Mouse (Mus musculus): ENCODE data around the gene Fer1l4.

Gene Fer1l4

DNA sequence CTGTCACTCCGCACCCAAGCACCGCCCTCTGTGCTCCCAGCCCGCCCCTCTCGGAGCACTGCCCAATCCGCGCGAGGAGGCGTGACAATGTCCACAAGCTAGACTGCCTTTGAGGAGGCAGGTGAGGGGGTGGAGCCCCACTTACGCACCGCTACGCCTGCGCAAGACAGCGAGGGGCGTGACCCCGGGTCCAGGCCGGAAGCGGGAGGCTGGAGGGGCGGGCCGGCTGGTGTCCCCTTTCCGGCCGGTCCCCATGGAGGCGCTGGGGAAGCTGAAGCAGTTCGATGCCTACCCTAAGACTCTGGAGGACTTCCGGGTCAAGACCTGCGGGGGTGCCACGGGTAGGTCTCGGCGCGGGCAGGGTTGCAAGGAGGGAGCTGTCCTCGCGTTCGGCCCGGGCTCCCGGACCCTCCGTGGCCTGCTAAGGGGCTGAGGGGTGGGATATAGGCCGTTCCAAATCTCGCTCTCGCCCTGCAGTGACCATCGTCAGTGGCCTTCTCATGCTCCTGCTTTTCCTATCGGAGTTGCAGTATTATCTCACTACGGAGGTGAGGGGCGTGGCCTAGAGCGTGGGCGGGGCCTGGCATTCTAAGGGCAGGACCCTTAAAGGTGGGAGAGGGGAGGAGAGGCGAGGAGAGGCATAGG is 44.7 kb downstream of the Fer1l4 start, which contains the start of the genes 6430550D23Rik and Ergic3:
6430550D23Rik (minus strand) TSS at position 90 of the 645 bp plus-strand sequence.
Ergic3 (plus strand) TSS at position 158 of the 645 bp plus-strand sequence.
- peak; percentile 98 to 99 for DNase-seq (ENCODE audit: low spot score in 2 of 2)

DNA sequence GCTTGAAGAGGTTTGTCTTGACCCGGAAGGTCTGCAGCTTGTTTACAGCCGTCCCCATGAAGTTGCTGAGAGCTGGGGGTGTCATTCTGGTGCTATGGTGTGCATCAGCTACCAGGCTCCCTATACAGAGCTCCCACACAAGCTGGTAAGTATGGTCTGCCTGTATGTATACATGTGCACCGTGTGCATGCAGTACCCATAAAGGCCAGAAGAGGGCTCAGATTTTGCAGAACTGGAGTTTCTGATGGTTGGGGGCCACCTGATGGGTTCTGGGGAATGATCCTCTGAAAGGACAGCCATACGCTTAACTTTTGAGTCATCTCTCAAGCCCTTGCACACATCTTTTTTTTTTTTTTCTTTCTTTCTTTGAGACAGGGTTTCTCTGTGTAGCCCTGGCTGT is 47.4 kb downstream of the Fer1l4 start:
- DNase-seq (ENCODE audit: low spot score in 2 of 2): no peak

DNA sequence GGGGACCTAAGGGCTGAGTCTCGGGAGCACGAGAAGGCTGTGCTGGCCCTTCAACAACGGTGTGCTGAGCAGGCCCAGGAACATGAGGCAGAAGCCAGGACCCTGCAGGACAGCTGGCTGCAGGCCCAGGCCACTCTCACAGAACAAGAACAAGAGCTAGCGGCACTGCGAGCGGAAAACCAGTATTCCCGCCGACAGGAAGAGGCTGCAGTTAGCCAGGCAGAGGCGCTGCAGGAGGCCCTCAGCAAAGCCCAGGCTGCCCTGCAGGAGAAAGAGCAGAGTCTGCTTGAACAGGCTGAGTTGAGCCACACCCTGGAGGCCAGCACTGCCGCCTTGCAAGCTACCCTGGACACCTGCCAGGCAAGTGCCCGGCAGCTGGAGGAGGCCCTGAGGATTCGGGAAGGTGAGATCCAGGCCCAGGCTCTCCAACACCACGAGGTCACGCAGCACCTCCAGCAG is 60.9 kb downstream of the Fer1l4 start:
- DNase-seq (ENCODE audit: low spot score in 2 of 2): no peak

DNA sequence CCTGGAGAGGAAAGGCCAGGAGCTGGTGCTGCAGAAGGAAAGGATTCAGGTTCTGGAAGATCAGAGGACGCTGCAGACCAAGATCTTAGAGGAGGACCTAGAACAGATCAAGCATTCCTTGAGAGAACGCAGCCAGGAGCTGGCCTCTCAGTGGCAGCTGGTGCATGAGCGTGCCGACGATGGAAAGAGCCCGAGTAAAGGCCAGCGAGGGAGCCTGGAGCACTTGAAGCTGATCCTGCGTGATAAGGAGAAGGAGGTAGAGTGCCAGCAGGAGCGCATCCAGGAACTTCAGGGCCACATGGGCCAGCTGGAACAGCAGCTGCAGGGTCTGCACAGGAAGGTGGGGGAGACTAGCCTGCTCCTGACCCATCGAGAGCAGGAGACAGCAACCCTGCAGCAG is 61.6 kb downstream of the Fer1l4 start:
- no peak for DNase-seq (ENCODE audit: low spot score in 2 of 2)

DNA sequence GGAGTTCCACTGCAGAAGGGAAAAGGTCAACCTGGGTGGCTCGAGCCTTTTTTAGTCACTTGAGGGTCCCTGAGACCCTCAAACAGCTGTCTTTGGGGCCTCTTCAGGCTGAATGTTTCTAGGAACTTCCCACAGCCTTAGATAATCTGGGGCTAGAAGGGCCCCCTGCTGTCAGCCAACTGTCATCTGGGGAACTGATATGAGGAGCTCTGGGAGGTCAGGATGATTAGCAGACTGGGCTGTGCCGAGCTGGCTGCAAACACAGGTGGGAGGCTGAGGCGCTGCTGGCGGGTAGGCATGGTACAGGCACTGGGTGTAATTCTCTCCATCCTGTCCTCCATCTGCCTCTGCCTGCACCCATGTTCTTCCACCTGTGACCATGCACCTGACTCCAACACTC is 63.7 kb downstream of the Fer1l4 start:
- no peak for DNase-seq (ENCODE audit: low spot score in 2 of 2)

DNA sequence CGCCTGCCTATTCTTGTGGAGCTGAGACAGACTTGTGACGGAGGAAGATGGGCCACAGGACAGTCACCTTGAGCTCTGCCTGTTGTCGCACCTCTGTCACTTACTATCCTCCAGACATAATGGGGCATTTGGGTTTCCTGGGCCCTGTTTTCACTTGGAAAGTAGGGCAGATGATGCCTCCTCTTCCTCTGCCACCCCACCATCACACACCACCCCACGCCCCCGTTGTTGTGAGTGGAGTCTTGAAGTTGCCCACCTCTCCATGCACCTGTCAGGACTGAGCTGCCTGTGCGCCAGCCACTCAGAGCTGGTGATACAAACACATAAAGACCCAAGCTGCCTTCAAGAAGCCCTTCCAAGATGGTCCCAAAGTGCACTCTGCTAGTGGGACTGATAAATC is 65.6 kb downstream of the Fer1l4 start:
- DNase-seq (ENCODE audit: low spot score in 2 of 2): no peak

DNA sequence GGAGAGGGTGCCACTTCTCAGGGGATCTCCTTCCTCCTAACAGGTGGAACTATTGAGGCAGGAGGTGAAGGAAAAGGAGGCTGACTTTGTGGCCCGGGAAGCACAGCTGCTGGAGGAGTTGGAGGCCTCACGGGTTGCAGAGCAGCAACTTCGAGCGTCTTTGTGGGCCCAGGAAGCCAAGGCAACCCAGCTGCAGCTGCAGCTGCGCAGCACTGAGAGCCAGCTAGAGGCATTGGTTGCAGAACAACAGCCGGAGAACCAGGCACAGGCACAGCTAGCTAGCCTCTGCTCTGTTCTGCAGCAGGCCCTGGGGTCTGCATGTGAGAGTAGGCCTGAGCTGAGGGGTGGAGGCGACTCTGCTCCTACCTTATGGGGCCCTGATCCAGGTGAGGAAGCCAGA is 67.0 kb downstream of the Fer1l4 start:
- no peak for DNase-seq (ENCODE audit: low spot score in 2 of 2)

DNA sequence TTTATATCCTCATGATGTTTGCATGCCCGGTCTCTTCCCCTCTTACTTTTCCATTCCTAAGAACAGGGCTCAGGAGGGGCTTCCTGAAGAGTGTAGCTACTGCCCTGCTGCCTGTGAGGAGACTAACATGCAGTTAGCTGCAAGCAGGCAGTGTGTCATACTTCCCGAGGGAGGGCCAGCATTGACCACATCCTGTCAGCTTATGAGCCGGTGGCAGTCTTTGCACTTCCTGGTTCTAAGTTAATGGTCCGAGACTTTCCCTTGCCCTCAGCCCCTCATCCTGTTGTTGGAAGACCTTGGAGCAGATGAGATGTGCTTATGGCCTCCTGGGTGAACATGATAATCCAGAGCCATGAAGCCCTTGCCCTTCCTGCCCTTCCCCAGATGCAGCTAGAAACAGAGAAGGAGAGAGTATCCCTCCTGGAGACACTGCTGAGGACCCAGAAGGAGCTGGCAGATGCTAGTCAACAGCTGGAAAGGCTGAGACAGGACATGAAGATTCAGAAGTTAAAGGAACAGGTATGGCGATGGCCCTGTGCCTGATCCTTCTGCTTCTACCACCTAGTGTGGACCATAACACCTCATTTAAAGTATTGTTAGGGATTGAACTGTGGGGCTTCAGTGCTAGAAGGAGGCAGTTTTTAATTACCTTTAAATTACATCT is 73.3 kb downstream of the Fer1l4 start:
- DNase-seq (ENCODE audit: low spot score in 2 of 2): no peak

DNA sequence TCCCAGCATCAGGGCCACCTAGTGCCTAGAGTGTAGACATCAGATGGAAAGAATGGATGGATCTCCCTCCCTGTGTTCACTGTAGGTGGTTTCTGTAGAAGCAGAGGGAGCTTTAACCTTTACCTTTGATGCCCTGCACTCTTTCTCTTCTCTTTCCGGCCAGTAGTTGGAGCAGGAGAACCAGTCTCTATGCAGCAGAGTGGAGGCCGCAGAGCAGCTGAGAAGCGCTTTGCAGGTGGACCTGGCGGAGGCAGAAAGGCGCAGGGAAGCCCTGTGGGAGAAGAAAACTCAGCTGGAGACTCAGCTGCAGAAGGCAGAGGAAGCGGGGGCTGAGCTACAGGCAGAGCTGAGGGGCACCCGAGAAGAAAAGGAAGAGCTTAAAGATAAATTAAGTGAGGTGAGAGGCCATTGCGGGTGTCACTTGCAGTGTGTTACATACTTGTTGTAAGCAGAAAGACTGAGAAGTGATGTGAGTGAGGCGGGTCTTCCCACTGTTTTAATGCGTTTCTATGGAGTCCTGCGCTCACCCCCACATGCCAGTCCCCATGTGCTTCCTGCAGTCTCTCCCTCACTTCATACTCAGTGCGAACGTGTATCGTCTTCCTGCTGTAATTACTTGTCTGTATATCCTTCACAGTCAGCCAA is 78.5 kb downstream of the Fer1l4 start:
- DNase-seq (ENCODE audit: low spot score in 2 of 2): no peak

DNA sequence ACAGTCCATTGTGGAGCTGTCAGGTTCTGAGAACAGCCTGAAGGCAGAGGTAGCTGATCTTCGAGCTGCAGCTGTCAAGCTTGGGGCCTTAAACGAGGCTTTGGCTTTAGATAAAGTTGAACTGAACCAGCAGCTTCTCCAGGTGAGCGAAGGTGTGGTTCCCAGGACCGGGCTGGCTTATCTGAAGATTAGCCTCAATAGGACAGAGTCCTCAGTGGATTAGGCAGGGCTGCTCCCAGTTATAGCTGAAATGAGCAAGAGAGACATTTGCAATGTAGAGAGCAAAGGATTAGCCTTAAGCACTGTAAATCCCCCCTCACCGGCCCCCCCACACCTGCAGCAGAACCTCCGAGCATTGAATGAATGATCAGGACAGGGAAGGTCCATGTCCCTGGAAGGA is 79.4 kb downstream of the Fer1l4 start:
- DNase-seq (ENCODE audit: low spot score in 2 of 2): no peak
